Mouse (Mus musculus) intestine, embryonic 15.5 days (tissue): Measurements from ENCODE around the gene Lce3e. TPM values are rescaled to one million over a fixed set of nuclear protein-coding genes. Genes with fewer than 3 reads are reported as not detected.

Source experiments
- ATAC-seq: fragments of 200-750 bp; cut with Nextera tagmentation; 2 replicates; pipeline ENCODE4 v1.8.0; 2017; ENCODE audit warnings: moderate TSS enrichment, moderate library complexity
- H3K27ac ChIP-seq: fragments of 300-500 bp; sonication (generic); 2 replicates; pipeline ENCODE4 v1.5.1; 2015; ENCODE audit warnings: mild to moderate bottlenecking, inconsistent platforms
- H3K27me3 ChIP-seq: fragments of 300-500 bp; sonication (generic); replicated peaks from 2 replicates; pipeline ENCODE4 v1.6.1; 2015; ENCODE audit warnings: inconsistent platforms
- H3K36me3 ChIP-seq: fragments of 300-500 bp; sonication (generic); 2 replicates; pipeline ENCODE4 v1.6.1; 2015; ENCODE audit warnings: inconsistent platforms
- H3K4me1 ChIP-seq: fragments of 300-500 bp; sonication (generic); replicated peaks from 2 replicates; pipeline ENCODE4 v1.6.1; 2015; ENCODE audit warnings: inconsistent platforms
- H3K4me2 ChIP-seq: fragments of 300-500 bp; sonication (generic); replicated peaks from 2 replicates; pipeline ENCODE4 v1.6.1; 2015; ENCODE audit warnings: mild to moderate bottlenecking, inconsistent platforms
- H3K4me3 ChIP-seq: fragments of 300-500 bp; sonication (generic); replicated peaks from 2 replicates; pipeline ENCODE4 v1.5.1; 2015; ENCODE audit warnings: inconsistent platforms
- H3K9ac ChIP-seq: fragments of 300-500 bp; sonication (generic); 2 replicates; pipeline ENCODE4 v1.6.1; 2015; ENCODE audit warnings: inconsistent platforms
- H3K9me3 ChIP-seq: fragments of 300-500 bp; sonication (generic); 2 replicates; pipeline ENCODE4 v1.6.1; 2016; ENCODE audit warnings: inconsistent platforms
- WGBS: fragments of 180-500 bp; shearing (Covaris S2); methylation state at CpG from one replicate; pipeline ENCODE4 v1.1.7; 2015; 5-methylcytosine and 5-hydroxymethylcytosine counted together
- polyA plus RNA-seq: library from polyadenylated mRNA; unstranded; fragments of >200 nt; fragmentation: Nextera tagmentation; extraction: Ambion mirVana; gene quantifications from 2 replicates; pipeline ENCODE4 v1.2.1, GENCODE M21; 2015

The Lce3e gene
- polyA plus RNA-seq, 1 experiment from 2014 or later: not detected

DNA sequence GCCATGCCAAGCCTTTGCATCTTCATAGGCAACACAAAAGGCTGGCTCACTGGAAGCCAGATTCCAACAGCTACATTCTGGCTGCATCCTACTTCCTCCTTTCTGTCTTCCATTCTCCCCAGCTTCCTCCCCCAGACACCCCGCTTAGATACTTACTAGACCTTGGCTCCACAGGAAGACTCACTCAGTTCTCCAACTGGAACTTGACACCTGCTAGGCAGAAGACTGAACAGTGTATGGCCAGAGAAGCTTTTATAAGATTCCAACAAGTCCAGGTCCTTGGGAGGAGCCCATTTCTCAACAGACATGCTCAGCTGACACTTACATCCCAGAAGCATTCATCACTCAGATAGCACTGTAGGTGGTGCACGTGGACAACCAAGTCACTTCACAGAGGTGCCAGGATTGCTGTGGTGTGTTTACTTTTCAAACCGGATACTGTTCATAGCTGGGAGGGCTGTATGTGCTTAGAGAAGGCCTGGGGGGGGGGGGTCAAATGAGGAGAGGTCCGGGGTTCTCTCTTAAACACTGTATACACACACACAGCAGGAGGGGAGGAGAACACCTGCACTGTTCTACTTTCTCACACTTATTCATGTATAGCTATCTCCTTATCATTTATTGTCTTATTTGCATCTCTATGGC is 48.7 kb downstream of the Lce3e start, which contains the start of gene Crct1:
Gene Crct1, minus strand, starts transcription at position 228 of the 645 bp plus-strand sequence.
- Histone ChIP-seq H3K9me3 (no peaks in the 10 kb centered on the region), H3K4me2 (peak within 1 kb of the TSS; percentile 91), H3K27me3 (no peaks in the 10 kb centered on the region), H3K36me3 (no peaks in the 10 kb centered on the region), H3K9ac (peak within 1 kb of the TSS; percentile 39), H3K4me3 (peak within 1 kb of the TSS; percentile 49), H3K27ac (no peak within 1 kb of the TSS), H3K4me1 (0 out of 2 replicates have a peak, but pooled peaks cover 2% of the 10 kb centered on the region)
- 34% methylated on average over 4 of the region's 4 CpGs for WGBS
- no peak; the same call in 1 of the 2 replicates for ATAC-seq

Other genes with a start within 250 kb of the Lce3e start
- not detected in 2 replicates for gene Lce1f, start 246.7 kb upstream of the Lce3e start, polyA plus RNA-seq
- gene Gm38119, start 228.0 kb upstream of the Lce3e start, polyA plus RNA-seq: not detected in 2 replicates
- gene Lce1g, start 214.7 kb upstream of the Lce3e start, polyA plus RNA-seq: not detected in 2 replicates
- not detected in 2 replicates for gene Lce1h, start 202.0 kb upstream of the Lce3e start, polyA plus RNA-seq
- gene Lce1i, start 188.2 kb upstream of the Lce3e start, polyA plus RNA-seq: not detected in 2 replicates
- gene Lce1j, start 176.5 kb upstream of the Lce3e start, polyA plus RNA-seq: not detected in 2 replicates
- gene Lce1k, start 159.2 kb upstream of the Lce3e start, polyA plus RNA-seq: not detected in 2 replicates
- gene Kprp, start 139.8 kb upstream of the Lce3e start, polyA plus RNA-seq: not detected in 2 replicates
- not detected in 2 replicates for gene Lce1l, start 115.8 kb upstream of the Lce3e start, polyA plus RNA-seq
- not detected in 2 replicates for gene 2310050C09Rik, start 96.8 kb upstream of the Lce3e start, polyA plus RNA-seq
- not detected in 2 replicates for gene Lce3a, start 40.8 kb upstream of the Lce3e start, polyA plus RNA-seq
- not detected in 2 replicates for gene Lce3b, start 34.1 kb upstream of the Lce3e start, polyA plus RNA-seq
- gene Lce3c, start 22.6 kb upstream of the Lce3e start, polyA plus RNA-seq: not detected in 2 replicates
- gene Lce3d, start 9.7 kb upstream of the Lce3e start, polyA plus RNA-seq: not detected in 2 replicates
- gene Lce3f, start 25.2 kb downstream of the Lce3e start, polyA plus RNA-seq: not detected in 2 replicates
- not detected in 2 replicates for gene Crct1, start 48.6 kb downstream of the Lce3e start, polyA plus RNA-seq
- gene Lce1m, start 52.0 kb downstream of the Lce3e start, polyA plus RNA-seq: not detected in 2 replicates
- gene Gm4858, start 101.8 kb downstream of the Lce3e start, polyA plus RNA-seq: not detected in 2 replicates
- not detected in 2 replicates for gene Crnn, start 177.7 kb downstream of the Lce3e start, polyA plus RNA-seq
- gene Flg2, start 230.2 kb downstream of the Lce3e start, polyA plus RNA-seq: not detected in 2 replicates